Mouse (Mus musculus) kidney, adult 2 months (tissue): ENCODE data around the gene Rnf145.

ENCODE experiments used
- CTCF ChIP-seq: fragments of 200-500 bp; conservative IDR thresholded peaks from 2 replicates; pipeline ENCODE4 v1.5.1; 2011; ENCODE audit warnings: low read depth, mild to moderate bottlenecking, control low read depth, low read length, moderate library complexity, mixed read lengths; ENCODE audit not compliant: insufficient read depth, insufficient read length
- POLR2A ChIP-seq: fragments of 200-500 bp; IDR thresholded peaks from one replicate; pipeline ENCODE4 v1.6.1; 2011; ENCODE audit warnings: low read depth, low read length, control low read depth

- TF ChIP-seq CTCF (no peak), POLR2A (no peak)
Observed at GRCm38 (mm10) chr11:44471337-44471995, 47.3 kb upstream of the Rnf145 start.
